Mouse (Mus musculus) intestine, embryonic 15.5 days (tissue): ENCODE results near the gene Myom1. TPM values are rescaled to one million over a fixed set of nuclear protein-coding genes. Genes with fewer than 3 reads are reported as not detected.

Experiments
- ATAC-seq: fragments of 200-750 bp; cut with Nextera tagmentation; 2 replicates; pipeline ENCODE4 v1.8.0; 2017; ENCODE audit warnings: moderate TSS enrichment, moderate library complexity
- H3K27ac ChIP-seq: fragments of 300-500 bp; sonication (generic); 2 replicates; pipeline ENCODE4 v1.5.1; 2015; ENCODE audit warnings: mild to moderate bottlenecking, inconsistent platforms
- H3K27me3 ChIP-seq: fragments of 300-500 bp; sonication (generic); replicated peaks from 2 replicates; pipeline ENCODE4 v1.6.1; 2015; ENCODE audit warnings: inconsistent platforms
- H3K36me3 ChIP-seq: fragments of 300-500 bp; sonication (generic); 2 replicates; pipeline ENCODE4 v1.6.1; 2015; ENCODE audit warnings: inconsistent platforms
- H3K4me1 ChIP-seq: fragments of 300-500 bp; sonication (generic); replicated peaks from 2 replicates; pipeline ENCODE4 v1.6.1; 2015; ENCODE audit warnings: inconsistent platforms
- H3K4me2 ChIP-seq: fragments of 300-500 bp; sonication (generic); replicated peaks from 2 replicates; pipeline ENCODE4 v1.6.1; 2015; ENCODE audit warnings: mild to moderate bottlenecking, inconsistent platforms
- H3K4me3 ChIP-seq: fragments of 300-500 bp; sonication (generic); replicated peaks from 2 replicates; pipeline ENCODE4 v1.5.1; 2015; ENCODE audit warnings: inconsistent platforms
- H3K9ac ChIP-seq: fragments of 300-500 bp; sonication (generic); 2 replicates; pipeline ENCODE4 v1.6.1; 2015; ENCODE audit warnings: inconsistent platforms
- H3K9me3 ChIP-seq: fragments of 300-500 bp; sonication (generic); 2 replicates; pipeline ENCODE4 v1.6.1; 2016; ENCODE audit warnings: inconsistent platforms
- WGBS: fragments of 180-500 bp; shearing (Covaris S2); methylation state at CpG from one replicate; pipeline ENCODE4 v1.1.7; 2015; 5-methylcytosine and 5-hydroxymethylcytosine counted together
- polyA plus RNA-seq: library from polyadenylated mRNA; unstranded; fragments of >200 nt; fragmentation: Nextera tagmentation; extraction: Ambion mirVana; gene quantifications from 2 replicates; pipeline ENCODE4 v1.2.1, GENCODE M21; 2015

Myom1 gene
- polyA plus RNA-seq, 1 experiment from 2014 or later = 11.1 TPM

DNA sequence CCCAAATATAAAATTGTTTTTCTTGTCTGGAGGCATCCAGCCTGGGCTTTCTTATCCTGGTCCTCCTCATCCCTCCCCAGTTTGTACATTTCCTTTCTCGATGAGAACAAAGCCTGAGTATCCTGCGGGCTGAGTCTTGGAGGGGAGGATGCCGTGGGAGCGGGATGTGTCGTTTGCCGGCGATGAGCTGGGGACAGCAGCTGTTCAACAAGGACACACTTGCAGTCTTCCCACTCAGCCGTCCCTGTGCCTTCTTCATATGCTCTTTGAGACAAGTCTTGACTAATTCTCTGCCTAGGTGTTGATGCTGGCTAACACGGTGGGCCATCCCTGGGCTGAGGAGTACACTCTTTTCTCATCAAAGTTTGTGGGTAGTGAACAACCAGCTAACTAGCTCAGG is 166.4 kb downstream of the Myom1 start:
- no peak overlapping the region for H3K4me3 ChIP-seq
- H3K4me2 ChIP-seq = no peak overlapping the region
- no peak overlapping the region for H3K27ac ChIP-seq
- no peaks in the 10 kb centered on the region for H3K4me1 ChIP-seq
- H3K9ac ChIP-seq = no peak overlapping the region
- H3K9me3 ChIP-seq = no peaks in the 10 kb centered on the region
- 65% methylated on average over 9 of the region's 9 CpGs for WGBS
- no peak for ATAC-seq
- H3K36me3 ChIP-seq = no peaks in the 10 kb centered on the region
- no peaks in the 10 kb centered on the region for H3K27me3 ChIP-seq

- H3K27me3 ChIP-seq = no peaks in the 10 kb centered on the region
- no peak for ATAC-seq
- no peak overlapping the region for H3K4me2 ChIP-seq
- H3K4me1 ChIP-seq = no peaks in the 10 kb centered on the region
- 62% methylated on average over 1 of the region's 1 CpGs for WGBS
- H3K36me3 ChIP-seq = no peaks in the 10 kb centered on the region
- H3K4me3 ChIP-seq = no peak overlapping the region
- H3K9me3 ChIP-seq = no peaks in the 10 kb centered on the region
- no peak overlapping the region for H3K9ac ChIP-seq
- H3K27ac ChIP-seq = no peak overlapping the region
These were observed 167.2 kb downstream of the Myom1 start for GRCm38 (mm10) chr17:71169639-71170038.

GRCm38 (mm10) chr17:71171161-71171560 is 168.7 kb downstream of the Myom1 start:
- H3K27ac ChIP-seq = no peak overlapping the region
- H3K36me3 ChIP-seq = no peaks in the 10 kb centered on the region
- no peaks in the 10 kb centered on the region for H3K27me3 ChIP-seq
- H3K4me1 ChIP-seq = no peaks in the 10 kb centered on the region
- 73% methylated on average over 4 of the region's 4 CpGs for WGBS
- no peak overlapping the region for H3K4me3 ChIP-seq
- no peaks in the 10 kb centered on the region for H3K9me3 ChIP-seq
- ATAC-seq = no peak
- H3K4me2 ChIP-seq = no peak overlapping the region
- no peak overlapping the region for H3K9ac ChIP-seq

Other genes with a start within 250 kb of the Myom1 start
- gene Tgif1, start 149.1 kb upstream of the Myom1 start, polyA plus RNA-seq = 46.9 and 56.5 TPM in 2 replicates
- 490 and 556 TPM in 2 replicates for gene Myl12a, start 245 bp downstream of the Myom1 start, polyA plus RNA-seq
- gene Lpin2, start 179.9 kb downstream of the Myom1 start, polyA plus RNA-seq = 22.5 and 25.9 TPM in 2 replicates